Mouse (Mus musculus): Measurements from ENCODE around the gene Tmed9. TPM values are rescaled to one million over a fixed set of nuclear protein-coding genes. Genes with fewer than 3 reads are reported as not detected.
A peak's percentile ranks its signal among the peaks of the same experiment; 100 is the strongest.
"Not testable (repeated sequence)": the region's sequence is repeated elsewhere in the genome, so short reads cannot be mapped to it uniquely, and the experiment has no call there.

Gene Tmed9
- polyA plus RNA-seq, 1 experiment from 2014 or later: 112 TPM

DNA sequence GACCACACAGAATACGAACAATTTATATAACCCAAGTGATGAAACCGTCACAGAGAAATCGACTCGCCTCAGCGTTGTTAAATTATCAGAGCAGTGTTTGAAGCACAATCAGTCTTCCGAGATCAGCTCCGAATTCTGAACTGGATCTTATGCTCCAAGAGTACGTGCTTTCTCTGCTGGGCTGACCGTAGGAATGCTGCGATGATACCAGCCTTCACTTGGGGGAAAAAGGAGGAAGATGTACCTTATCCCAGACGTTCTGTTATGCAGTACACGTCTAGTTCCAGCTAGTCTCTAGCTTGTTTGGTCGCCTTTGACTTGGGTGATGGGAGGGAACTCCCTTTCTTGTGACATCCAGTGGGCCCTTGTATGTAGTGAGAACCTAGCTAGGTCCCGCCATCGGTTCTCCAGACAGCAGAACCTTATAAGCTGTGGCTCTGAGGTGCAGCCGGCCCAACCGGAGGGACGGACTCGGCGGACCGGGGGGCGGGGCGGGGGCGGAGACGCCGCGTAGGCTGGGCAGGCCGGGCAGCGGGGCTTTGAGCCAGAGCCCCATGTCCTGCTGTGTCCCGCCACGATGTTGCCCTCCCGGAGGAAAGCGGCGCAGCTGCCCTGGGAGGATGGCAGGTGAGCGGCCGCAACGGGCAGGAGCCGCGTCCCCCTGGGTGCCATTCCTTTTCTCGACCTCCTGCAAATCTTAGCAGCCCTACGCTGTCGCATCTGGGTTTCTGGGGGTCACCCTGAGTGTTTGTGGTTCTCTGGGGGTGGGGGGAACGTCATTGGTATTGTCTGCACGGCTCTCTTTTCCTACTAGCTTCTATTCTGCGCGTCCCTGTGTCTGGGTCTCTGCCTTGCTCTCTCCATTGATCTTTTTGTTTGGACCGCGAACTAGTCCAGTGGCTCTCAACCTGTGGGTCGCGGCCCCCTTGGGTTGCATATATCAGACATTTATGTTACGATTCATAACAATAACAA, 26.3 kb downstream of the Tmed9 start, which contains the start of gene B4galt7:
Gene B4galt7 (plus strand): TSS at position 331 of the 975 bp plus-strand sequence.
- peaks cover 29% of the 10 kb centered on the region for H3K4me1 ChIP-seq (replicated peaks)
- peak within 1 kb of the TSS; percentile 93 for H3K9ac ChIP-seq
- 10% methylated on average over 51 of the region's 51 CpGs for WGBS
- peak; percentile 83 for ATAC-seq (ENCODE audit: low FRiP score)
- no peaks in the 10 kb centered on the region for H3K27me3 ChIP-seq
- peaks cover 52% of the 10 kb centered on the region for H3K36me3 ChIP-seq
- H3K27ac ChIP-seq: peak within 1 kb of the TSS; percentile 87
- peak within 1 kb of the TSS; percentile 93 for H3K4me3 ChIP-seq
- peak within 1 kb of the TSS; percentile 78 for H3K4me2 ChIP-seq
- no peaks in the 10 kb centered on the region for H3K9me3 ChIP-seq

DNA sequence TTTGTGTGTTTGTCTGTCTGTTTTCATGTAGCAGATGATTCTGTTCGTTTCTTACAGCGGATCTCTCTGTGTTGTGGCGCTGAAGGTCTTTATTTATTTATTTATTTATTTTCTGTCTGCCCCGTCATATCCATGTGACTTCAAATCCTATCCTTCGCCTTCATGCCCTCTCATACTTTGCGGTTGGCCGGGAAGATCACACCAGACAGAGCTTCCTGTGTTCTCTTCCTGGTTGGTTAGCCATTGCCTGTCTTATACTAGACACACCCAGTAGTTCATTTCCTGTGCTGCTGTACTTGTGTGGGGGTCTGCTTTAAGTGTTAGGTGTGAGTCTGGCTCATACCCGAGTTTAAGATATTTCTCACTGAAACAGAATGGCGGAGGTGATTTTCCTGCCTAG, 27.1 kb downstream of the Tmed9 start:
- ATAC-seq (ENCODE audit: low FRiP score): no peak
- peak overlapping the region; percentile 93 for H3K9ac ChIP-seq
- peaks cover 48% of the 10 kb centered on the region for H3K36me3 ChIP-seq
- peak overlapping the region; percentile 87 for H3K27ac ChIP-seq
- peak overlapping the region; percentile 93 for H3K4me3 ChIP-seq
- peak overlapping the region; percentile 78 for H3K4me2 ChIP-seq
- H3K4me1 ChIP-seq (replicated peaks): peaks cover 29% of the 10 kb centered on the region
- no peaks in the 10 kb centered on the region for H3K27me3 ChIP-seq
- WGBS: 24% methylated on average over 9 of the region's 9 CpGs
- H3K9me3 ChIP-seq: no peaks in the 10 kb centered on the region

DNA sequence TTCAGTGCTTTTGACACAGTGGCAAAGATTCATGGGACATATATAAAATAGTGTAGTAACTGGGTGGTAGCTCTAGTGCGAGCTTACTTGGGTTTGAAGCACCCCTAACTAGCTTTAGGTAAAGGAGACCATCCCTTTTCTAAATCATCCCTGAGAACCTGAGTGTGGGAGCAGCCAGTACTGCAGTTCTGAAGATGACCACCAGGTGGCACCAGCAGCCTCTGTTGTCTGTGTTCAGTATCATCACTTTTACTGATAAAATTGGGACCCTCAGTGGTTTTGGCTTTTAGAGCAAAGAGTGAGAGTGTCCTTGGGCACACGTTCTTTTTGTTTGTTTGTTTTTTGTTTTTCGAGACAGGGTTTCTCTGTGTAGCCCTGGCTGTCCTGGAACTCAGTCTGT, 28.1 kb downstream of the Tmed9 start:
- H3K27ac ChIP-seq: no peak overlapping the region

DNA sequence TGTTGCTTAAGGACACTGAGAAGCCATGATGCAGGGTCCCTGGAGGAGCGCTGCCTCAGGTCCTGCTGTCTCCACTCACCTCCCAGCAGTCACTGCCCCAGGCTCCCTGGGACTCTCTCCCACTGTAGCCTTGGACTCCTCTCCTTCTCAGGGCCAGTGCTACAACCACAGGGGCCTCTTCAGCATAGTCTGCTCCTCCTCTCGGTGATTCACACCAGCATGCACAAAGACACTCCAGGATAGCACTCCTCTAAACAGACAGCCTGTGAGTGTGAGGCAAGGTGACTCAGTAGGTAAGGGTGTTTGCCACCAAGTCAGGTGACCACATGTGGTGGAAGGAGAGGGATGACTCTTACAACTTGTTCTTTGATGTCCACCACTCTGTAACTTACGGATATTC, 31.1 kb downstream of the Tmed9 start:
- Histone ChIP-seq H3K27me3 (no peaks in the 10 kb centered on the region), H3K4me1 (replicated peaks) (peaks cover 25% of the 10 kb centered on the region), H3K9ac (no peak overlapping the region), H3K4me3 (no peak overlapping the region), H3K4me2 (no peak overlapping the region), H3K36me3 (peaks cover 60% of the 10 kb centered on the region), H3K27ac (no peak overlapping the region), H3K9me3 (no peaks in the 10 kb centered on the region)
- WGBS: 96% methylated on average over 3 of the region's 3 CpGs
- ATAC-seq (ENCODE audit: low FRiP score): no peak

More for the DNA sequence above, 28.1 kb downstream of the Tmed9 start:
- Histone ChIP-seq H3K9ac (no peak overlapping the region), H3K27me3 (no peaks in the 10 kb centered on the region), H3K4me2 (peak overlapping the region; percentile 78), H3K9me3 (no peaks in the 10 kb centered on the region), H3K36me3 (peaks cover 48% of the 10 kb centered on the region), H3K4me3 (no peak overlapping the region), H3K4me1 (replicated peaks) (peaks cover 29% of the 10 kb centered on the region)
- WGBS: 11% methylated on average over 3 of the region's 3 CpGs
- no peak for ATAC-seq (ENCODE audit: low FRiP score)

DNA sequence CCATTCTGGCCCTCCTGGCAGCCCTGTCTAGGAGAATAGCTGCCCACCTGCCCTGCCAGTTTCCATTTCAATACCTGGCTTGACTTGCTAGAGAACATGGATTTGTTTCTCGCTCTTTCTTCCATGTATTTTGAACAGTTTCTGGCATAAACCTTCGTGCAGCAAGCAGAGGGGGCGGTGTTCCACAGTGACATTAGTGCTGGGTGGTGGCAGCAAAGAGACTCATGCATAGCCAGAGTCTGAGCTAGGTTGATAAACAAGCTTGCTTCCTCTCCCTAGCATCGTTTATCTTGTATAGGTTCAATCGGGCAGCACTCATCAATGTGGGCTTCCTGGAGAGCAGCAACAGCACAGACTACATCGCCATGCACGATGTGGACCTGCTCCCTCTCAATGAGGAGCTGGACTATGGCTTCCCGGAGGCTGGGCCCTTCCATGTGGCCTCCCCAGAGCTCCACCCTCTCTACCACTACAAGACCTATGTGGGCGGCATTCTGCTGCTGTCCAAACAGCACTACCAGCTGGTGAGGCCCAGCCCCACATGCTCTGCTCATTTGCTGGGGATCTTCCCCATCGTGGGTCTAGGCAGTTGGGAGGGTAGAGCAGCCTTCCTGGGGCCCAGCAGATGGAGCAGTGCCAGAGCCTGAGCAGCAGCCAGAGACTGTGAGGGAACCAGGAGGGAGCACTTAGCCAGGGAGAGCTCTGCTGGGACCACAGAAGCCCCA, 33.5 kb downstream of the Tmed9 start:
- ATAC-seq (ENCODE audit: low FRiP score): no peak
- 77% methylated on average over 10 of the region's 10 CpGs for WGBS
- Histone ChIP-seq H3K9me3 (no peaks in the 10 kb centered on the region), H3K9ac (no peak overlapping the region), H3K4me2 (no peak overlapping the region), H3K4me3 (no peak overlapping the region), H3K27me3 (no peaks in the 10 kb centered on the region), H3K36me3 (peaks cover 81% of the 10 kb centered on the region), H3K27ac (no peak overlapping the region), H3K4me1 (replicated peaks) (peaks cover 10% of the 10 kb centered on the region)

DNA sequence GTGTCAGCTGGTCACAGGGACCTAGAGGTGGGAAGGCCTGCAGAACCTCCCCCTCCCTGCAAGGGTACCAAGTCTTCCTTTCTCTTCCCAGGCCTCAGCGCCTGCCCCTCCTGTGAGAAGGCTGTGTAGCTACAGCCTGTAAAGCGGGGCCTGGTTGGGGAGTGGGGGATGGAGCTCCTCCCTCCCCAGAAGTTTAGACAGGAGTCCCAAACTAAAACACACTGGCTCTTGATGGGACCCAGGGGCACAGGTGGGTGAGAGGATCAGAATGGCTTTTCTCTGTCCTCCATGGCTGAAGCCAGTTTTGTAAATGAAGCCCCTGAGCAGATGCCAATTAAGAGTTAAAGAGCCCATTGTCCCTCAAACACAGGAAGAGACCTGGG, 34.1 kb downstream of the Tmed9 start:
- 92% methylated on average over 2 of the region's 2 CpGs for WGBS
- no peak overlapping the region for H3K4me3 ChIP-seq
- no peak for ATAC-seq (ENCODE audit: low FRiP score)
- H3K27me3 ChIP-seq: no peaks in the 10 kb centered on the region
- peaks cover 4% of the 10 kb centered on the region for H3K4me1 ChIP-seq (replicated peaks)
- H3K27ac ChIP-seq: no peak overlapping the region
- H3K9me3 ChIP-seq: no peaks in the 10 kb centered on the region
- H3K9ac ChIP-seq: no peak overlapping the region
- H3K4me2 ChIP-seq: no peak overlapping the region
- peaks cover 81% of the 10 kb centered on the region for H3K36me3 ChIP-seq

DNA sequence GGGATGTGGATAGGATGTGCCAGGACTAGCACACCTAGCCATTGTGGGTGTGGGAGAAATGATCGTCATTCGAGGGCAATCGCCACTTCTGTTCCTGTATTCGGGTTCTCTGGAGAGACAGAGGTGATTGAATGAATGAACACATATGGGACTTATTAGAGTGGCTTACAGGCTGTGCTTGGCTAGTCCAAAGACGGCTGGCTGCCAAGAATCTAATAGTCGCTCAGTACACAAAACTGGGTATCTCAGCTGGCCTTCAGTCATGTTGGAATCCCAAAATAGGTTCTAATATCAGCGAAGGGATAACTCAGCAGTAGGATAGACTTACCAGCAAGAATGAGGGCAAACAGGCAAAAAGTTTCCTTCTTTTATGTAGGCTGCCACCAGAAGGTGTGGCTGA, 38.5 kb downstream of the Tmed9 start:
- WGBS: 90% methylated on average over 7 of the region's 7 CpGs
- Histone ChIP-seq H3K27ac (no peak overlapping the region), H3K36me3 (peaks cover 59% of the 10 kb centered on the region), H3K9ac (no peak overlapping the region), H3K4me2 (no peak overlapping the region), H3K9me3 (no peaks in the 10 kb centered on the region), H3K4me1 (replicated peaks) (no peaks in the 10 kb centered on the region), H3K4me3 (no peak overlapping the region), H3K27me3 (no peaks in the 10 kb centered on the region)
- no peak for ATAC-seq (ENCODE audit: low FRiP score)

DNA sequence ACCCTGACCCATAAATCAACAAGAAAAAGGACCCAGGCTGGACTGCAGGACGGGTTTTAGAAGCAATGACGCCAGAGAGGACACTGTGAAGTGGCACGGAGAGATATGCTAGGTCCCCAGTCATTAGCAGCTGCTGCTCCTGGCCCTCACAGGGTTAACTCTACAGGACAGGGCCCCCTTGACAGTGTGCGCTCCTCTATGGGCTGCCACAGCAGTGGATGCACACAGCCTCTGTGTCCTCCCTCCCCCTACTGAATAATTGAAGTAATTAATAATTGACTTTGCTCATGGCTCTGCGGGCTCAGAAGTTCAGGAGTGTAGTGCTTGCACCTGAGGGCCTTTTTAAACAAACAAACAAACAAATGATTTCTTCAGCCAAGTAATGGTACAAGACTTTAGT, 39.9 kb downstream of the Tmed9 start:
- ATAC-seq (ENCODE audit: low FRiP score): no peak
- H3K9ac ChIP-seq: no peak overlapping the region
- WGBS: 52% methylated on average over 5 of the region's 5 CpGs

DNA sequence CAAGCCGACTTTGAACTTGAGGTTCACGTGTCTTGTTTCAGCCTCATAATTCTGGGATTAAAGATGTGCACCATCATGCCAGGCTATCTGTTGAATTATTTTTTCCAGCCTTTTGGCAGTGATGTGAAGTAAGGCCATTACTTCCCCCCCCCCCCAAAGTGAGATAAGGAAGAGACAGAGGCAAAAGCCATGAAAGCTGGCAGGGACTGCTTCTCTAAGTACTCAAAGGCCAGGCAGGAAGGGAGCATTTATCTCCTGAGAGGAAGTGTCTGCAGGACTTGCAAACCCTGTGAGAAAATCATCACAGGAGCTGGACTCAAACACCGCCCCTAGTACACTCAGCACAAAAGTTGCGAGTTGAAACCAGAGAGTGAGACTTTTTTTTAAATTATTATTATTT, 45.8 kb downstream of the Tmed9 start:
- H3K36me3 ChIP-seq: peaks cover 8% of the 10 kb centered on the region
- 93% methylated on average over 4 of the region's 4 CpGs for WGBS
- H3K27ac ChIP-seq: no peak overlapping the region
- no peaks in the 10 kb centered on the region for H3K27me3 ChIP-seq
- no peak overlapping the region for H3K9ac ChIP-seq
- H3K4me2 ChIP-seq: no peak overlapping the region
- no peak for ATAC-seq (ENCODE audit: low FRiP score)
- no peak overlapping the region for H3K4me3 ChIP-seq
- H3K4me1 ChIP-seq (replicated peaks): peaks cover 14% of the 10 kb centered on the region
- H3K9me3 ChIP-seq: no peaks in the 10 kb centered on the region

More for the DNA sequence above, 39.9 kb downstream of the Tmed9 start:
- H3K9me3 ChIP-seq: no peaks in the 10 kb centered on the region
- H3K4me2 ChIP-seq: no peak overlapping the region
- H3K4me3 ChIP-seq: no peak overlapping the region
- H3K27ac ChIP-seq: no peak overlapping the region
- peaks cover 44% of the 10 kb centered on the region for H3K36me3 ChIP-seq
- no peaks in the 10 kb centered on the region for H3K4me1 ChIP-seq (replicated peaks)
- no peaks in the 10 kb centered on the region for H3K27me3 ChIP-seq

DNA sequence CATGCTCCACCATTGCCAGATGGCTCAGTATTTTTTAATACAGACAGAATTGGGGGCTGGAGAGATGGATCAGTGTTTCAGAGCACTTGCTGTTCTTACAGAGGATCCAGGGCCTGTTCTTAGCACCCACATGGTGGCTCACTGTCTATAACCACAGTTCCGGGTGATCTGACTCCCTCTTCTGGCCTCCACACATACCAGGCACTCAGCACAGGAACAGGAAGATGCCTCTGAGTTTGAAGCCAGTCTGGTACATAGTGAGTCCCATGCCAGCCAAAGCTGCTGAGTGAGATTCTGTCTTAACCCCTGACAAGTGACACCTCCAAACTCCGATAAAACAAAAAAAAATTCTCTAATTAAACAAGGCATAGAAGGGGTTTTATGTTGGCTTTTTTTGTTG, 46.7 kb downstream of the Tmed9 start:
- no peaks in the 10 kb centered on the region for H3K27me3 ChIP-seq
- no peak overlapping the region for H3K9ac ChIP-seq
- no peak overlapping the region for H3K4me3 ChIP-seq
- peaks cover 23% of the 10 kb centered on the region for H3K4me1 ChIP-seq (replicated peaks)
- no peaks in the 10 kb centered on the region for H3K9me3 ChIP-seq
- ATAC-seq (ENCODE audit: low FRiP score): no peak
- peaks cover 6% of the 10 kb centered on the region for H3K36me3 ChIP-seq
- no peak overlapping the region for H3K4me2 ChIP-seq
- H3K27ac ChIP-seq: no peak overlapping the region
- WGBS: 86% methylated on average over 2 of the region's 2 CpGs

DNA sequence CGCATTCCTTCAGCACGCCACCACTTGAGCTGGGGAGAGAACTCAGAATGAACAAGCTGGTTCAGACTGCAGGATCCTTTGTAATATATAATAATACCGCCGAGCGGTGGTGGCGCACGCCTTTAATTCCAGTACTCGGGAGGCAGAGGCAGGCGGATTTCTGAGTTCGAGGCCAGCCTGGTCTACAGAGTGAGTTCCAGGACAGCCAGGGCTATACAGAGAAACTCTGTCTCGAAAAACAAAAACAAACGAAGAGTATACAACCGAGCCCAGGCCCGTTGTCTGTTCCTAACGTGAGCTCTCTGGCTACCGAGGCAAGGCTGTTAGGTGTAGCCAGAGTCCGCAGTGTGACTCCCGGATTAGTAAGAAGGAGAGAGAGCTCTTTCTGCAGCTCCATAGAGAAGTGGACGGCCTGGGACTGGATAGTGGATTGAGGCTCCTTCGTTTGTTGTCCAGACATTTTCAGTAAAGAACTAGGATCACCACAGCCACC, 48.7 kb downstream of the Tmed9 start:
- WGBS: 27% methylated on average over 20 of the region's 20 CpGs
- Histone ChIP-seq H3K27ac (peak overlapping the region; percentile 97), H3K4me1 (replicated peaks) (peaks cover 40% of the 10 kb centered on the region), H3K9ac (peak overlapping the region; percentile 89), H3K36me3 (peaks cover 17% of the 10 kb centered on the region; the same call in 1 of the 2 replicates), H3K4me2 (peak overlapping the region; percentile 77), H3K4me3 (peak overlapping the region; percentile 77)
- H3K9me3 ChIP-seq, H3K27me3 ChIP-seq: not testable (repeated sequence)
- peak; percentile 60; the same call in 1 of the 2 replicates for ATAC-seq (ENCODE audit: low FRiP score)

Data from hindbrain, embryonic 13.5 days (tissue).